Mouse (Mus musculus): Measurements from ENCODE around the gene Amn. TPM values are rescaled to one million over a fixed set of nuclear protein-coding genes. Genes with fewer than 3 reads are reported as not detected.

The Amn gene
- polyA plus RNA-seq, 1 experiment, result 0.09 TPM

DNA sequence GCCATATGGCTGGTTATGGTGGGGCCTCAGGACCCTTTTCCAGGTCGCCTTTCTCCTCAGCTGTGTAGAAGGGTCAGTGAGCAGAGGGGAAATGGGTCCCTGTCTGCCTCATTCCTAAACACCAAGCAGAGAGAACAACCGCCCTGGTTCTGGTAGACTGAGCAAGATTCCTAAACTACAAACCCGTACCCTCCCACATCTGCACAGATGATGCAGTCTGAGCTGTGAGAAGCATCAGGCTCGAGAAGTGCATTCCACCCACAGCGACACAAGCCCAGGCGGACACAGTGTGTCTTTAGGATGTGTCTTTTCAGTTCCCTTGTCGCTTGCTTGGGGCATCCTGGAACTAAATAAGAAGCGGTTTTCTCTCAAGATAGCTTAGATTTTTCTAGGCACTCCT lies 20.8 kb upstream of the Amn start:
- H3K79me2 ChIP-seq (ENCODE audit: control insufficient read depth, insufficient read depth), result no peaks in the 10 kb centered on the region
- H3ac ChIP-seq (ENCODE audit: control insufficient read depth, insufficient read length, low read depth), result no peak overlapping the region
- H3K79me3 ChIP-seq (ENCODE audit: low read depth), result no peaks in the 10 kb centered on the region
- no peak overlapping the region for H3K4me3 ChIP-seq (ENCODE audit: insufficient read depth, poor library complexity, severe bottlenecking)
- no peak for TF ChIP-seq FOSL1 (IDR thresholded peaks at IDR 0.05; ENCODE audit: insufficient read depth, low read length, poor library complexity, severe bottlenecking)
- no peak for TF ChIP-seq MAX (IDR thresholded peaks at IDR 0.05)
- TF ChIP-seq USF1 (IDR thresholded peaks at IDR 0.05; ENCODE audit: low read depth), result no peak
- TF ChIP-seq MYOG (IDR thresholded peaks at IDR 0.05; ENCODE audit: control insufficient read depth, extremely low read depth, insufficient read length), result no peak
- TF ChIP-seq MYOD1 (IDR thresholded peaks at IDR 0.05; ENCODE audit: control insufficient read depth, insufficient read length, low read depth), result no peak
- no peak for TF ChIP-seq CTCF (IDR thresholded peaks at IDR 0.05; ENCODE audit: control insufficient read depth, insufficient read depth, insufficient read length)
- TF ChIP-seq CEBPB (IDR thresholded peaks at IDR 0.05; ENCODE audit: low read depth), result no peak
- H3K27me3 ChIP-seq (ENCODE audit: control insufficient read depth, insufficient read depth, insufficient read length), result no peaks in the 10 kb centered on the region
- H3K36me3 ChIP-seq (ENCODE audit: control insufficient read depth, insufficient read depth), result peaks cover 50% of the 10 kb centered on the region

GRCm38 (mm10) chr12:111251227-111251626 lies 19.7 kb upstream of the Amn start:
- no peaks in the 10 kb centered on the region for H3K27me3 ChIP-seq (ENCODE audit: control insufficient read depth, insufficient read depth, insufficient read length)
- no peaks in the 10 kb centered on the region for H3K79me2 ChIP-seq (ENCODE audit: control insufficient read depth, insufficient read depth)
- no peaks in the 10 kb centered on the region for H3K79me3 ChIP-seq (ENCODE audit: low read depth)
- peaks cover 43% of the 10 kb centered on the region for H3K36me3 ChIP-seq (ENCODE audit: control insufficient read depth, insufficient read depth)
- H3K4me3 ChIP-seq (ENCODE audit: insufficient read depth, poor library complexity, severe bottlenecking), result no peak overlapping the region
- H3ac ChIP-seq (ENCODE audit: control insufficient read depth, insufficient read length, low read depth), result no peak overlapping the region
- no peak for TF ChIP-seq MYOG (IDR thresholded peaks at IDR 0.05; ENCODE audit: control insufficient read depth, extremely low read depth, insufficient read length)
- TF ChIP-seq USF1 (IDR thresholded peaks at IDR 0.05; ENCODE audit: low read depth), result no peak
- TF ChIP-seq MAX (IDR thresholded peaks at IDR 0.05), result no peak
- TF ChIP-seq MYOD1 (IDR thresholded peaks at IDR 0.05; ENCODE audit: control insufficient read depth, insufficient read length, low read depth), result no peak
- TF ChIP-seq CTCF (IDR thresholded peaks at IDR 0.05; ENCODE audit: control insufficient read depth, insufficient read depth, insufficient read length), result no peak
- no peak for TF ChIP-seq CEBPB (IDR thresholded peaks at IDR 0.05; ENCODE audit: low read depth)
- no peak for TF ChIP-seq FOSL1 (IDR thresholded peaks at IDR 0.05; ENCODE audit: insufficient read depth, low read length, poor library complexity, severe bottlenecking)

DNA sequence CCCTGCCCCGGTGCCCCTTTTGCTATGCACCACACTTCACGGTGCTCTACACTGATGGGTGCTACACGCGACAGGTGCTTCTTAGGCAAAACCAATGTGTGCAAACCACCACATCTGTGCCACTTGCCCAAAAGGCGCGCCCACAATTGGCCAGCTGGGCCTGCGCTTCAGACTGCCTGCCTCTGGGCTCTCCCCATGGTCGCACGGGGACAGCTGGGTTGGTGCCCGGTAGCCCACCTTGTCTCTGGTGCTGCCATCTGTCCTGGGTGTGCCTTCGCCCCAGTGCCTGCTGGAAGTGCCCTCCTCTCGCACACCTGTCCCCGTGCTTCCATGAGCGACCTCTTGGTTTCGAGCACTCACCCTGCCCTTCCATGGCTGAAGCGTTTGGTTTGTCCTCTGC lies 7.2 kb upstream of the Amn start:
- no peaks in the 10 kb centered on the region for H3K27me3 ChIP-seq (ENCODE audit: control insufficient read depth, insufficient read depth, insufficient read length)
- no peak overlapping the region for H3ac ChIP-seq (ENCODE audit: control insufficient read depth, insufficient read length, low read depth)
- no peaks in the 10 kb centered on the region for H3K79me3 ChIP-seq (ENCODE audit: low read depth)
- peaks cover 31% of the 10 kb centered on the region for H3K36me3 ChIP-seq (ENCODE audit: control insufficient read depth, insufficient read depth)
- no peak overlapping the region for H3K4me3 ChIP-seq (ENCODE audit: insufficient read depth, poor library complexity, severe bottlenecking)
- H3K79me2 ChIP-seq (ENCODE audit: control insufficient read depth, insufficient read depth), result no peaks in the 10 kb centered on the region
- TF ChIP-seq MAX (IDR thresholded peaks at IDR 0.05), result no peak
- TF ChIP-seq CTCF (IDR thresholded peaks at IDR 0.05; ENCODE audit: control insufficient read depth, insufficient read depth, insufficient read length), result no peak
- no peak for TF ChIP-seq FOSL1 (IDR thresholded peaks at IDR 0.05; ENCODE audit: insufficient read depth, low read length, poor library complexity, severe bottlenecking)
- TF ChIP-seq MYOD1 (IDR thresholded peaks at IDR 0.05; ENCODE audit: control insufficient read depth, insufficient read length, low read depth), result no peak
- no peak for TF ChIP-seq CEBPB (IDR thresholded peaks at IDR 0.05; ENCODE audit: low read depth)
- TF ChIP-seq USF1 (IDR thresholded peaks at IDR 0.05; ENCODE audit: low read depth), result no peak
- TF ChIP-seq MYOG (IDR thresholded peaks at IDR 0.05; ENCODE audit: control insufficient read depth, extremely low read depth, insufficient read length), result no peak

DNA sequence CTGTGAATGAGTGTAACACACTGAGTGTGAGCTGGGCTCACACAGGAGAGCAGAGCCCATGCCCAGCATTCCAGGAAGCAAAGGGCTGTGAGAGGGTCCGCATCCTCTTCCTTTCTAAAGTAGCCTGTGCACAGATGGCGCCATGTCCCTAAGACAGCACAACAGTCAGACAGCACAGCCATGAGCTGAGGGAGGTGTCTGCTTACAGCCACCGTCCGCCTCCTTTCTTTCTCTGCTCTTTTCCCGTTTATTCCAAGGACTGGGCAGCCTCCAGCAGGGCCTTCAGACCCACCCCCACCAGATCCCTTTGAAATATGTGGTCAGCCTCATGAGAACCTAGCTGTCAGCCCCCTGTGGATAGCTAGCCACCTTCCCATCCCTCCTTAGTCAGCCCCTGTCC lies 5.7 kb upstream of the Amn start:
- Histone ChIP-seq H3K79me2 (ENCODE audit: control insufficient read depth, insufficient read depth) (no peaks in the 10 kb centered on the region), H3K36me3 (ENCODE audit: control insufficient read depth, insufficient read depth) (peaks cover 26% of the 10 kb centered on the region), H3ac (ENCODE audit: control insufficient read depth, insufficient read length, low read depth) (no peak overlapping the region), H3K79me3 (ENCODE audit: low read depth) (no peaks in the 10 kb centered on the region), H3K27me3 (ENCODE audit: control insufficient read depth, insufficient read depth, insufficient read length) (no peaks in the 10 kb centered on the region), H3K4me3 (ENCODE audit: insufficient read depth, poor library complexity, severe bottlenecking) (no peak overlapping the region)
- TF ChIP-seq MYOD1 (IDR thresholded peaks at IDR 0.05; ENCODE audit: control insufficient read depth, insufficient read length, low read depth) (no peak), USF1 (IDR thresholded peaks at IDR 0.05; ENCODE audit: low read depth) (no peak), FOSL1 (IDR thresholded peaks at IDR 0.05; ENCODE audit: insufficient read depth, low read length, poor library complexity, severe bottlenecking) (no peak), MYOG (IDR thresholded peaks at IDR 0.05; ENCODE audit: control insufficient read depth, extremely low read depth, insufficient read length) (no peak), CEBPB (IDR thresholded peaks at IDR 0.05; ENCODE audit: low read depth) (no peak), CTCF (IDR thresholded peaks at IDR 0.05; ENCODE audit: control insufficient read depth, insufficient read depth, insufficient read length) (no peak), MAX (IDR thresholded peaks at IDR 0.05) (no peak)

- Histone ChIP-seq H3K36me3 (ENCODE audit: control insufficient read depth, insufficient read depth) (peaks cover 17% of the 10 kb centered on the region), H3ac (ENCODE audit: control insufficient read depth, insufficient read length, low read depth) (no peak overlapping the region), H3K79me3 (ENCODE audit: low read depth) (no peaks in the 10 kb centered on the region), H3K4me3 (ENCODE audit: insufficient read depth, poor library complexity, severe bottlenecking) (no peak overlapping the region), H3K27me3 (ENCODE audit: control insufficient read depth, insufficient read depth, insufficient read length) (no peaks in the 10 kb centered on the region), H3K79me2 (ENCODE audit: control insufficient read depth, insufficient read depth) (no peaks in the 10 kb centered on the region)
- no peak for TF ChIP-seq MYOD1 (IDR thresholded peaks at IDR 0.05; ENCODE audit: control insufficient read depth, insufficient read length, low read depth)
- TF ChIP-seq CEBPB (IDR thresholded peaks at IDR 0.05; ENCODE audit: low read depth), result no peak
- TF ChIP-seq MAX (IDR thresholded peaks at IDR 0.05), result no peak
- TF ChIP-seq USF1 (IDR thresholded peaks at IDR 0.05; ENCODE audit: low read depth), result no peak
- no peak for TF ChIP-seq MYOG (IDR thresholded peaks at IDR 0.05; ENCODE audit: control insufficient read depth, extremely low read depth, insufficient read length)
- no peak for TF ChIP-seq FOSL1 (IDR thresholded peaks at IDR 0.05; ENCODE audit: insufficient read depth, low read length, poor library complexity, severe bottlenecking)
- no peak for TF ChIP-seq CTCF (IDR thresholded peaks at IDR 0.05; ENCODE audit: control insufficient read depth, insufficient read depth, insufficient read length)
Observed at GRCm38 (mm10) chr12:111266592-111266991, 4.3 kb upstream of the Amn start.
